Mouse (Mus musculus): Measurements from ENCODE around the gene Elfn1.
"Not testable (repeated sequence)": the region's sequence is repeated elsewhere in the genome, so short reads cannot be mapped to it uniquely, and the experiment has no call there.

Elfn1 gene

GRCm38 (mm10) chr5:139978525-139979276 is 71.0 kb downstream of the Elfn1 start:
- no peak for DNase-seq

GRCm38 (mm10) chr5:139979371-139979770 is 71.6 kb downstream of the Elfn1 start:
- DNase-seq, result no peak

GRCm38 (mm10) chr5:139981976-139982375 is 74.2 kb downstream of the Elfn1 start:
- no peak for DNase-seq

GRCm38 (mm10) chr5:139985073-139985746 is 77.5 kb downstream of the Elfn1 start:
- DNase-seq, result peak; percentile 29

- no peak for DNase-seq
These were observed 83.8 kb downstream of the Elfn1 start for GRCm38 (mm10) chr5:139991531-139991930.

- DNase-seq, result not testable (repeated sequence)
These were observed 90.6 kb downstream of the Elfn1 start for GRCm38 (mm10) chr5:139998321-139998720.

GRCm38 (mm10) chr5:139998916-139999315 is 91.2 kb downstream of the Elfn1 start:
- no peak for DNase-seq

- DNase-seq, result no peak
These were observed 94.8 kb downstream of the Elfn1 start for GRCm38 (mm10) chr5:140002541-140002940.

GRCm38 (mm10) chr5:140006861-140007260 is 99.1 kb downstream of the Elfn1 start:
- DNase-seq, result no peak

- DNase-seq, result no peak
These were observed 100.1 kb downstream of the Elfn1 start for GRCm38 (mm10) chr5:140007656-140008522.

GRCm38 (mm10) chr5:140008523-140008806 is 100.7 kb downstream of the Elfn1 start:
- no peak for DNase-seq

- DNase-seq, result no peak
These were observed 101.4 kb downstream of the Elfn1 start for GRCm38 (mm10) chr5:140009083-140009655.

GRCm38 (mm10) chr5:140010405-140010804 is 102.7 kb downstream of the Elfn1 start:
- DNase-seq, result no peak

GRCm38 (mm10) chr5:140012286-140012967 is 104.7 kb downstream of the Elfn1 start:
- no peak for DNase-seq

GRCm38 (mm10) chr5:140013652-140014051 is 105.9 kb downstream of the Elfn1 start:
- no peak for DNase-seq

GRCm38 (mm10) chr5:140016896-140017295 is 109.2 kb downstream of the Elfn1 start:
- no peak for DNase-seq

- DNase-seq, result no peak
These were observed 111.0 kb downstream of the Elfn1 start for GRCm38 (mm10) chr5:140018780-140019179.

GRCm38 (mm10) chr5:140019616-140020015 is 111.9 kb downstream of the Elfn1 start:
- no peak for DNase-seq

- no peak for DNase-seq
These were observed 114.0 kb downstream of the Elfn1 start for GRCm38 (mm10) chr5:140021755-140022154.

- DNase-seq, result no peak
These were observed 115.1 kb downstream of the Elfn1 start for GRCm38 (mm10) chr5:140022861-140023260.

- DNase-seq, result peak; percentile 88
These were observed 116.3 kb downstream of the Elfn1 start for GRCm38 (mm10) chr5:140023941-140024500.
